Mouse (Mus musculus): ENCODE measurements around the gene Hnrnpr.

DNA sequence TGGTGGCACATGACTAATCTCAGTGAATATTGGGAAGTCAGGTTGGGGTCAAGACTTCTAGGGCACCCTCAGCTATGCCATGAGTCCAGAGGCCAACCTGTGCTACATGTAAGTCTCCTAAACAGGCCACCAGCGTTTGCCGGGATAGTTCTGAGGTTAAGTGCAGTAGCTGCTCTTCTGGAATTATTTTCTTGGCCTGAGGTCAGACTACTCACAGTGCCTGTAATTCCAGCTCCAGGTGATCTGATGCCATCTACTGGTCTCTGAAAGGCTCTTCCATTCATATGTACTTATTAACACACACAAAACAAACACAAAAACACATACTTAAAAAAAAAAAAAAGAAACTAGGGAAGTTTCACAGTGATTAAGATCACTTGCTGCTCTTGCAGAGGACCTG lies 13.5 kb downstream of the Hnrnpr start:
- TF ChIP-seq POLR2A (IDR thresholded peaks at IDR 0.05; ENCODE audit: insufficient read depth, low read depth, low read length) (no peak), CTCF (IDR thresholded peaks at IDR 0.05; ENCODE audit: insufficient read depth, low read depth, low read length) (no peak)
